Mouse (Mus musculus) effector memory CD4-positive, alpha-beta T cell, adult 5 months (primary cell): ENCODE data around the gene Abca1. TPM values are rescaled to one million over a fixed set of nuclear protein-coding genes. Genes with fewer than 3 reads are reported as not detected.

Source experiments
- polyA plus RNA-seq: library from polyadenylated mRNA; unstranded; fragments of 100-300 nt; shearing (Covaris generic); gene quantifications from one replicate; pipeline ENCODE4 v1.2.1, GENCODE M21; 2017

Abca1 gene
- 3.1 TPM for polyA plus RNA-seq

DNA sequence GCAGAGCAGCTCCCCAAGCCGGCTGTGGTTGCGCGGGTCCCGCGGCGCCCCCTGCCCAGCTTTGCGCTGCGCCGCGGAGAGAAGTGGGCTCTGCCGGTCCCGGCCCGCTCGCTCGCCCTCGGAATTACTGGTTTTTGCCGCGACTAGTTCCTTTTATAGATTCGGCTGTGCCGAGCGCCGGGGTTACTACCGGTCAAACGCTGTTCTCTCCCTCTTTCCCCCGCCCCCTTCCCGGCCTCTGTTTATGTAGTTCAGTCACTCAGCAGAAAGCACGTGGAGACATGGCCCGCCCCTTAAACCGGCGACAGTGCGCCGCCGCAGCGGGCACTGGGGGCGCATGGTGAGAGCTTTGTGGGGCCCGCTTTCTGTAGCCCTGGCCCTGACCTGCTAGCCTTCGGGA is at the start of gene Abca1:
Gene Abca1, minus strand, starts transcription at position 129 of the 400 bp plus-strand sequence.

DNA sequence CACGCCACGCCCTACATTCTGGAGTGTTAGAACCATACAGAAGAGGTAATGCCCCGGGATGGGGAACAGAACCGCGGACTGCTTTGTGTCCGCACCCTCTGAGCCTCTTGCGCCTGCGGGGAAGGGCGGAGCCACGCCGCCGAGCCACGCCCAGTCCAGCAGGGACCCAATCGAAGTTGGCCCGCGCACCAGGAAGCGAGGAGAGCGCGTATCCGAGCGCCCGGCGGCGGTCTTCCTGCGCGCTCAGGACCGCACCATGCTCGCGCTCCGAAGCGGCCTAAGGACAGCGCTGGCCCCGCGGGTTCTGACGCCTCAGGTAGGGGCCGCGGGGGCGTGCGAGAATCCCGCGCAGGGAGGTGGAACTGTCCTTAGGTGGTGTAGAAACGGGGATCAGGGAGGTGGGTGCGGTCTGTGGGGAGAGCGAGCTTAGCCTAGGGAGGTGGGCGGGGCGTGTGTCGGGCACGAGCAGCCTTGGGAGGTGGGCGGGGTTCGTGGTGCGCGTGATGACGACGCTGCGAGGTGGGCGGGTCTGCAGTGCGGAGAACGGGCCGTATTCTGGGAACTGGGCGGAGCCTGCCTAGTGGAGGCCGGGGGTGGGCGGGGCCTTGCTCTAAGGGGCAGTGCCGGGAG is 147.8 kb downstream of the Abca1 start, which contains the start of gene Nipsnap3b:
Gene Nipsnap3b, plus strand, starts transcription at position 149 of the 630 bp plus-strand sequence.

DNA sequence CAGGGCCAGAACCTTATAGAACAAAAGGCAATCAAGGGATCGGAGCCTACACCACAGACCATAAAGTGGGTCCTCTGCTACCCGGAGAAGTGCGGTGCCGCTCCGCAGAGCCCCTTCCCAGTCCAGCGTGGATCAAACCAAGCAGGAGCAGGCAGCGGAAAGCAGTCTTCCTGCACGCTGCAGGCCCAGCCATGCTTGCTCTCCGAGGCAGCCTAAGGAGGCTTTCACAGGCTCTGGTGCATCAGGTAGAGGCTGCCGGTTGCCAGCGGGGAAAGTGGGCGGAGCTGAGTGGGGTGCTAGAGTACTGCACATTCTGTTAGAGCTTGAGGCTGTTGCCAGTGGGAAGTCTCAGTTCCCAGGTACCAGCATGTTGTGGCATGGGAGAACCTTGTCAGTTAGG is 170.4 kb downstream of the Abca1 start, which contains the start of gene Nipsnap3a:
Gene Nipsnap3a, plus strand, starts transcription at position 25 of the 400 bp plus-strand sequence.

Other genes with a start within 250 kb of the Abca1 start
- not detected for gene Olfr272, start 240.7 kb downstream of the Abca1 start, polyA plus RNA-seq
- gene Olfr270, start 195.3 kb downstream of the Abca1 start, polyA plus RNA-seq, result not detected
- not detected for gene Nipsnap3a, start 170.6 kb downstream of the Abca1 start, polyA plus RNA-seq
- gene Nipsnap3b, start 148.0 kb downstream of the Abca1 start, polyA plus RNA-seq, result 64.7 TPM